ENCODE assay signal across 13 mouse cellular contexts in genomic region chr17:49652357-49652756, GRCm38 (mm10). TPM values are rescaled to one million over a fixed set of nuclear protein-coding genes. Genes with fewer than 3 reads are reported as not detected.
DNase-seq lines count a peak whose midpoint lies in the region; ATAC-seq and TF ChIP-seq lines count a peak whose summit lies in the region.
"Had no signal": no experiment of that assay in that cellular context is flagged by ENCODE, and none has a peak within 500 bp of the region (broad histone marks: within the 10 kb centered on the region; RNA-seq: fewer than 3 reads in every experiment).

No protein-coding gene starts in this region.

- no peak for TF ChIP-seq CTCF in lung, embryonic 14.5 days (IDR thresholded peaks at IDR 0.05; ENCODE audit: low read depth)

- H3K4me2 ChIP-seq in forebrain, embryonic 13.5 days, result no peak overlapping the region
- H3K4me2 ChIP-seq in lung, embryonic 14.5 days, result no peak overlapping the region
- H3K4me2 ChIP-seq: liver, embryonic 11.5 days had no signal

- H3K4me3 ChIP-seq in forebrain, embryonic 13.5 days, result no peak overlapping the region
- no peak overlapping the region for H3K4me3 ChIP-seq in forebrain, embryonic 10.5 days
- H3K4me3 ChIP-seq in lung, embryonic 14.5 days (ENCODE audit: low read depth, low read length), result no peak overlapping the region

- H3K9ac ChIP-seq in forebrain, embryonic 13.5 days, result no peak overlapping the region
- no peak overlapping the region for H3K9ac ChIP-seq in lung, embryonic 14.5 days

- 34% methylated on average over 3 of the region's 3 CpGs for WGBS in forebrain, embryonic 13.5 days
- WGBS in forebrain, embryonic 10.5 days, result 58% methylated on average over 3 of the region's 3 CpGs
- 28% methylated on average over 3 of the region's 3 CpGs for WGBS in lung, embryonic 14.5 days

- no peak for DNase-seq in forebrain, embryonic 10.5 days (ENCODE audit: extremely low spot score, low spot score)
- DNase-seq in lung, embryonic 14.5 days, result peak; percentile 82
- DNase-seq in lung, adult 18-20 months, result no peak
- DNase-seq in Muller cell, postnatal 12 days (ENCODE audit: inconsistent ontology term), result peak; percentile 24
- peak; percentile 44 for DNase-seq in layer of hippocampus, adult 9-11 months
- no peak for DNase-seq in adrenal gland, postnatal 4 days (ENCODE audit: low spot score in 2 of 2)
- DNase-seq in embryo, embryonic 9.5 days (ENCODE audit: extremely low spot score), result no peak
- DNase-seq: cerebellum, adult 11 months; right cerebral cortex, postnatal 14 days had no signal

- H3K9me3 ChIP-seq in forebrain, embryonic 13.5 days (replicated peaks), result peaks cover 4% of the 10 kb centered on the region
- peaks cover 9% of the 10 kb centered on the region; the same call in 1 of the 2 replicates for H3K9me3 ChIP-seq in forebrain, embryonic 10.5 days
- no peaks in the 10 kb centered on the region for H3K9me3 ChIP-seq in lung, embryonic 14.5 days (ENCODE audit: low read depth, low read length)

- no peaks in the 10 kb centered on the region for H3K36me3 ChIP-seq in forebrain, embryonic 13.5 days (ENCODE audit: poor library complexity, severe bottlenecking)
- no peaks in the 10 kb centered on the region for H3K36me3 ChIP-seq in forebrain, embryonic 10.5 days (replicated peaks)
- H3K36me3 ChIP-seq in lung, embryonic 14.5 days (ENCODE audit: insufficient read depth), result no peaks in the 10 kb centered on the region

- H3K4me1 ChIP-seq in forebrain, embryonic 13.5 days, result peaks cover 9% of the 10 kb centered on the region
- peaks cover 16% of the 10 kb centered on the region for H3K4me1 ChIP-seq in forebrain, embryonic 10.5 days
- 0 out of 2 replicates have a peak, but pooled peaks cover 4% of the 10 kb centered on the region for H3K4me1 ChIP-seq in lung, embryonic 14.5 days (ENCODE audit: insufficient read depth)

- ATAC-seq in forebrain, embryonic 13.5 days, result peak; percentile 55
- ATAC-seq in lung, embryonic 14.5 days (ENCODE audit: insufficient read depth), result peak; percentile 60

- H3K27me3 ChIP-seq in forebrain, embryonic 13.5 days, result no peaks in the 10 kb centered on the region
- H3K27me3 ChIP-seq in forebrain, embryonic 10.5 days (ENCODE audit: poor library complexity, severe bottlenecking), result no peaks in the 10 kb centered on the region
- no peaks in the 10 kb centered on the region for H3K27me3 ChIP-seq in lung, embryonic 14.5 days (ENCODE audit: insufficient read depth, low read length)

- peak overlapping the region; percentile 3; the same call in 1 of the 2 replicates for H3K27ac ChIP-seq in forebrain, embryonic 13.5 days
- H3K27ac ChIP-seq in forebrain, embryonic 10.5 days, result no peak overlapping the region
- no peak overlapping the region for H3K27ac ChIP-seq in lung, embryonic 14.5 days (ENCODE audit: low read depth)
- H3K27ac ChIP-seq: kidney, postnatal 0 days had no signal

RNA-seq across cellular contexts. Expression of gene Kif6, which starts 37.4 kb away (rescaled TPM):
- 1.7 and 2.3 TPM in 2 replicates for polyA plus RNA-seq in forebrain, embryonic 13.5 days (2015; fragmentation: Nextera tagmentation; extraction: Ambion mirVana)
- 2.6 and 2.8 TPM in 2 replicates for polyA plus RNA-seq in forebrain, embryonic 10.5 days (2016; fragmentation: Nextera tagmentation; extraction: Ambion mirVana)
- polyA plus RNA-seq in lung, embryonic 14.5 days (2014; fragmentation: Nextera tagmentation; extraction: Ambion mirVana), result 4.1 and 4.8 TPM in 2 replicates
- total RNA-seq in adrenal gland, postnatal 4 days (2021), result 1 to 10 TPM in 1 of 2 experiments, under 1 TPM in 1; 0.79 to 2.0 TPM
- total RNA-seq: megakaryocyte, adult 5-6 weeks had no signal

Comparison
In these comparisons a context has a peak if more than half of its experiments do, and no peak if none do; other contexts are left out.
1. DNase-seq: peak in lung, embryonic 14.5 days (single experiment), Muller cell, postnatal 12 days (single experiment) and layer of hippocampus, adult 9-11 months (single experiment); none in forebrain, embryonic 10.5 days (single experiment), lung, adult 18-20 months (0 of 2), adrenal gland, postnatal 4 days (0 of 2) and embryo, embryonic 9.5 days (single experiment).